Mouse (Mus musculus) left cerebral cortex, postnatal 14 days (tissue): Measurements from ENCODE around the gene Lurap1l. TPM values are rescaled to one million over a fixed set of nuclear protein-coding genes. Genes with fewer than 3 reads are reported as not detected.
"Not testable (repeated sequence)": the region's sequence is repeated elsewhere in the genome, so short reads cannot be mapped to it uniquely, and the experiment has no call there.

Experiments used
- DNase-seq, 2 experiments: peaks; one replicate each; pipeline ENCODE4 v3.0.0; 2021 to 2022; ENCODE audit warnings: low spot score in 2 of 2, mixed read lengths in 1 of 2
- intact Hi-C: fragments of 180-260 bp; cut with DNase I; formaldehyde crosslinking; loops from one replicate; pipeline ENCODE4 v1.15.1; 2025
- total RNA-seq, 2 experiments: library from RNA; stranded (reverse); gene quantifications; 2 replicates each; pipeline ENCODE4 v1.2.3; 2021

Gene Lurap1l
- total RNA-seq, 2 experiments from 2014 or later, result 6.3 to 7.0 TPM

DNA sequence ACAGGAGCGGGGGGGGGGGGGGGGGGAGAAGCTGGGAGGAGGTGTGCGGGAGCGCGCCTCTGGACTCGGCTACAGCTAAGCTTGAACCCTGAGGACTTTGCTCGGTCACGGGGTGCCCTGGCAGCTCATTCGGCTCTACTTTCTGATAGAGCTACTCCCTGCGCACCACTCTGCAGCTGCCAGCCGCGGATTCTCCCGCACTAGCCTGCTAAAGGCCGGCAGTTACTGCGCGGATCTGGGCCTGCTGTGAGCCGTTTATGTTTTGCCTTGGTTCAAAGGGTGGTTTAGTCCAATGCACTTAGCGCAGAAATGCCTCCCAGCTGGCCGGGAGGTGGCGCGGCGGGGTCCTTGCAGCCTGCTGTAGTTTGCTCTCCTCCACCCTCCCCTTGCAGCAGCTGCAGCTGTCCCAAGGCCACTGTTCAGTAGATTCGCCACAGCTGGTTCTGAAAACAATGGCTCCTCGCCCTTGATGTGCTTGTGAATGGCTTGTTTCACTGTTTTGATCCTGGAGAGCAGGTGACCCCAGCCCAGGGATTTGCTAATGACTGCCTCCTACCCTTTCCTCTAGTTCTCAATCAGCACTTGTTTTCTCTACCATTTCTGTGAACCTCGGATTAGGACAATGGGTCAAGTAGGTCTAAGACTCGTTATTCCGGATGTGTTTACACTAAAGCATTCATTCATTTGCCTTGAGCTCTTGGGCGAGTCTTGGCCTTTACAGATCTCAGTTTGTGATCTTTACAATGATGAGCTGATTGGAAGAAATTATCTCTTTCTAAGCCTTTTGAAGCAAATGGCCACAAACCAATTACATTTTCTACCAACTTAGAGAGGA, 1.5 kb downstream of the Lurap1l start:
- peak; percentile 69 to 72 for DNase-seq
- intact Hi-C loops, result loop anchor here (5.0 kb wide), 1 partner anchor 35 kb away; no protein-coding TSS in a partner anchor

GRCm38 (mm10) chr4:80915211-80915610, 4.8 kb downstream of the Lurap1l start:
- DNase-seq, result no peak
- intact Hi-C loops, result no loop called here

- intact Hi-C loops, result no loop called here
- no peak for DNase-seq
Measured at GRCm38 (mm10) chr4:80916695-80917094, 6.2 kb downstream of the Lurap1l start.

DNA sequence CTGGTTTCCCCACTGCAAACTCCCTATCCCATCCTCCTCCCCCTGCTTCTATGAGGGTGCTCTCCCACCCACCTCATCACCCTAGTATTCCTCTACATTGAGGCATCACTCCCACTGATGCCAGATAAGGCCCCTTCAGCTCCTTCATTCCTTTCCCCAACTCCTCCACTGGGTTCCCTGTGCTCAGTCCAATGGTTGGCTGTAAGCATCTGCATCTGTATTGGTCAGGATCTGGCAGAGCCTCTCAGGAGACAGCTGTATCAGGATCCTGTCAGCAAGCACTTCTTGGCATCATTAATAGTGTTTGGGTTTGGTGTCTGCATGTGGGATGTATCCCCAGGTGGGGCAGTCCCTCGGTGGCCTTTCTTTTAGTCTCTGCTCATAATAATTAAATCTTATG, 6.7 kb downstream of the Lurap1l start:
- intact Hi-C loops, DNase-seq: not testable (repeated sequence)

- intact Hi-C loops, result no loop called here
Measured at GRCm38 (mm10) chr4:80917812-80918211, 7.4 kb downstream of the Lurap1l start.

DNA sequence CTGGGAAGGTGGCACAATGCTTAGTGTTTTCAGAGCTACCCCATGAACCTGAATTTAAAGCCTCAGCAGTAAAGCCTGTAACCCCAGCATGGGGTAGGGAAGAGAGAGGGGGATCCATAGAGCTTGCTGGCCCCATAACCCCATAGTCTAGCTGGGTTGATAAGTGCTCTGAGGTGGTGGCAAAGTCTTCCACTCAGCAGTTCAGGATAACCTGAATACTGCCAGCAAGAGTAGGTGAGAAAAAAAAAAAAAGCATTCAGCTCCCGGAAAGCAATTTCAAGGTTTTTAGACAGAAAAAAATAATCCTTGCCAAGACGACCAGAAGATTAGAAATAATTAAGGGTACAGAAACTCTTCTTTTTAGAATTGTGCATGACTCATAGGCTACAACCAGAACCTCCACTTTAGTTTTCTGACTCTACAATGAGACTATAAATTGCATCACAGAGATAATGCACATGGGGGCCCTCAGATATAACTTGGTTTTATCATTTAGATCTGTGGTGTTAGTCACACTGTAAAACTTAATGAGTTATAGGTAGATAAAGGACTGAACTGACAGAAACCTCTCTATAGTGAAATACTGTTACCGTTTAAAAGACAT, 8.2 kb downstream of the Lurap1l start:
- DNase-seq, result no peak
- intact Hi-C loops, result no loop called here

More at GRCm38 (mm10) chr4:80917812-80918211, 7.4 kb downstream of the Lurap1l start:
- no peak for DNase-seq

DNA sequence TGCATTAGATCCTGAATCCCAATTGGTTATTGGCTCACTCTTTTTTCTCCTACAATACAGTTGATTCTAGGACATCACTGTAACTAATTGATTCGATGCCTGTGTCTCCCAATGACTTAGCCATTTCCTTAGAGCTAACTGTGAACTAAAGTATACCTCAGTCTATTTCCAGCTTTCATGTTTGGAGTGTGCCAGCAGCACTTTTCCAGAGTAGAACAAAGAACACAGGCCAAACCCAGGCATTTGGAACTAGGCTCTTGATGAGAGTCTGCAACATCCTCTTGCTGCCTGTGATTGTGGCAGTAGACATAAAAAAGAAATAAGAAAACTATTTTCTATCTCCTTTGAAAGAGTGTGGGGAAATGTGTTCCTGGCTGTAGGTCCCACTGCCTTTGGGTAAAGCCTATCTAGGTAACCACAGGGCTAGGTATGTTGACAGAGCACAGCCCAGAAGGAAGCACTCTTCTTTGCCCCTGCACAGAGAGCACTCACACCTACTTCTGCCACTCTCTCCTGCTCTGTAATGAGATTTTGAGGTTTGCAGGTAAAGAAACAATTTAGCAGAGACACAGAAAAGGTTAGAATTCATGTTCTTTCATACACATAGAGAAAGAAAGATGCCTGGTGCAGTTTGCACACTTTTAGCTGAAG, 8.9 kb downstream of the Lurap1l start:
- intact Hi-C loops, result no loop called here
- no peak for DNase-seq

GRCm38 (mm10) chr4:80921646-80922489, 11.4 kb downstream of the Lurap1l start:
- intact Hi-C loops, result no loop called here
- no peak for DNase-seq

DNA sequence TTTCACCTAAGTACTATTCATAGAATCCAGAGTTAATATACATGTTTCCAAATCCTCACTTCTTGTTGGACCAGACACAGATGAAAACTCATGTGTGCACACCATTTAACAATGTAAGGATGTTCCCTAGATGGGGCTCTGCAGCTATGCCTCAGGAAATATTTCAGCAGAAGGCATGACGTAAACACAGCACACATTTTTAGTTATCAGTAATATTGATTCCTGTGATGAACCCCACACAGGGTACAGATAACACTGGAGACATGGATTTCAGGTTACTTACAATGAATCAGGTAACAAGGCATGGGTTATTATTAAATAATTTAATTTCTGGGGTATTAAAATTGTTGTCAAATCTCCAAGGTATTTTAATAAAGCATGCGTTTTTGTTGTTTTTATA, 12.2 kb downstream of the Lurap1l start:
- intact Hi-C loops, result no loop called here
- no peak for DNase-seq

DNA sequence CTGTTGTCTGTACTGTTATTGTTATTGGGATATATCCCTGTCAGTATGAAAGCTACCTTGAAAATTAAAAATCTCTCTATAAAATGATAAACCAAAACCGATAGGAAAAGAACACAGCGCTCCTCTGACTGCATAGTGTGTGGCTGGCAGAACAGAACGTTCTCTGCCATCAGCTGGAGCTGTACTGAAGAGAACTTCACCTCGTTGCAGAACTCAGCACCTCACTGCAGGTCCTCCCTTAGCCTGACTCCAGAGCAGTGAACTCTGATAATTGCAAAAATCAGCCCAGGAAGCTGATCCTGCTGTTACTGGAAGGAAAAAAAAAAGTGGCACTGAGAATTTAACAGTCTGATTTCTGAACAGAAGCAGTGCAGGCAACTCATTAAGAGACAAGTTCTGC, 14.4 kb downstream of the Lurap1l start:
- no peak for DNase-seq
- intact Hi-C loops, result no loop called here

DNA sequence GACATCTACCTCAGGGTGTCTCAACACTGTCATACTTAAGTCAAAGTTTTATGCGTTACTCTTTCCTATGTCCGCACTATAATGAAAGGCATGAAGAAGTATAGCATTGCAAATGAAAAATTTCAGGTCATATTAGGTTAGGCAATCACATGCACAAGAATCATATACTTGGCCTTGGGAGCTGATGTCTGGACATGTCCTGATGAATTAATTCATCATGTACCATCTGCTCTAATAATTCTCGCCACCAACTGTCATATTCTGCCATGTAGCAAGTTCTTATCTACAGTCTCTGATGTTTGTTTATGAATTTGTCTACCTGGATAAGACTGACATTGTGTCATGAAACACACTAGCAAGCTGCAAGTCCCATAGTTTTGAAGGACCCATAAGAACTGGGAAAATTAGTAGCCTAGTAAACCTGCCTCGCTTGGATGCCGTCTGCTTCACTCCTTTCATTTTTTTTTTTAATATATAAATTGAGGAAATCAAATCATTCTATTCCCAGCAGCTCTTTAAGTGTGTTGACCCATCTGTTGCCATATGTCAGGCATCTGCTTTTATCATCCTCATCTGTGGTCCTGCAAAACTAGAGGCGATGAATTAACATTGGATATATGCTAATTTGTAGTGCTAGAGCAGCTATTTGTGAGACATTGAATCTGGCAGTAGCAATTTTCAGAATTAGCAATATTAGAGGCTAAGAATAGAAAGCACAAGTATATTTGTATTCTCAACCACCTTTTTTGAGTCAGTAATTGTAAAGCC, 15.5 kb downstream of the Lurap1l start:
- intact Hi-C loops, result no loop called here
- DNase-seq, result no peak

DNA sequence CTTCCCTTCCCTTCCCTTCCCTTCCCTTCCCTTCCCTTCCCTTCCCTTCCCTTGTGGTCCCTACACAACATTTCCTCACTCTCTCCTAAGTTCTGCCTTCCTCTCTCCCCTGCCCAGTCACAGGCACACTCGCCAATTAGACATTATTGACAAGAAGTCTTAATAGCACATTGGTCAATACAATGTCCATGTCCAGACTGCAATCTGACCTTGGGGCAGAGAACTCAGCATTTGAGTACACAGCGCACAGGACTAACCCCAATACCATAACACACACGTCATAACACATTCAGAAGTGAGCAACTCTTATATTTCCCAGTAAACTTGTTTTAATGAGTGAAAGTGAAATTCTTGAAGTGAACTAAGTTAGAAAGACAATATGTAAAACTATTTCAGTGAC, 24.3 kb downstream of the Lurap1l start:
- intact Hi-C loops, result no loop called here
- no peak for DNase-seq

DNA sequence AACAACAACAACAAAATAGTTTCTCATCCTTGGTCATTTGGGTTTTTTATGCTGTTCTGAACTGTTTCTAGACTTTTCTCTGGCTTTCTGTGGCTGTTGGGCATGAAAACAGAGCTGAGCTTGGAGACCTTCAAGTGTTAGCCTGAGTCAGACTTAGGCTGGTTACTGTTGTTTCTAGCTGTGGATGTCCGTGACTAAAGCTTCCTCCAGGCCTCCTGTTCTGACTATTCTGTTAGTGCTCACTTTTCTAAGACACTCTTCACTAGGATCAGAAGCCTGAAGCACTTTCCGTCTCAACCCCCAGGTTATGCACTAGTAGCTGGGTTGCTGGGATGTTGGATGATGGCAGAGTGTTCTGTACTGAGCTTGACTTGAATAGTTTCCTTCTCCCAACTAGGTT, 28.7 kb downstream of the Lurap1l start:
- DNase-seq, result no peak
- intact Hi-C loops, result no loop called here

DNA sequence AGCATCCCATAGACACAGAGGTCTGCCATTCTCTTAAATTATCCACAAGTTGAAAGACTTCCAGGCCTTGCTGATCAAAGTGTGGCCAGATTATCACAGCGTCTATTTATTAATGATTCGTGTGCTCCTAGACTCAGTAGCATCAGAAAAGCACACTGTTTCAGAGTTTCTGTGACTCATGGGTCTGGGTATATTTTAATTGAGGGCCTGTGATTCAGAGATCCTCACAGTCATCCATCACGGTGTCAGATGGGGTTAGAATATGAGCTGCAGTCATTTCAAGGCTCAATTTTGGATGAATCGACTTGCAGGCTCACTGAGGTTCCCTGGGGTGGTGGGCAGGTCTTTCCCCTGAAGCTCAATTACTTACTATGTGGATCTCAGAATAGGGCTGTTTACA, 30.5 kb downstream of the Lurap1l start:
- intact Hi-C loops, result no loop called here
- no peak for DNase-seq

DNA sequence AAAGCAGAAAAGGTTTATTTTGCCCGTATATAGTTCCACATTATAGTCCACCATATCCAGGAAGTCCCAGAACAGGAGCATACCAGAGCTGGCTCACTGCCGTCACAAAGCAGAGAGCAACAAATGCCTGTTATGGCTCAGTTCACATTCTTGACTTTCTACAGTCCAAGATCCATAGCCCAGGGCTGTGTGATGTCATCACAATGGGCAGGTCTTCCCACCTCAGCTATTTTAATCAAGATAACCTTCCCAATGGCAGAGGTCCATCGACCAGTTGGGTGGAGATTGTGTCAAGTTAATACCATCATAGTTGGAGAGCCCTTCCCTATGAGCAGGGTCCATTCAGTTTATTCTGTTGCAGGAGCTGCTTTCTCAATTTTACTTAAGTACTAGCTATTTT, 31.5 kb downstream of the Lurap1l start:
- DNase-seq, result no peak
- intact Hi-C loops, result no loop called here

DNA sequence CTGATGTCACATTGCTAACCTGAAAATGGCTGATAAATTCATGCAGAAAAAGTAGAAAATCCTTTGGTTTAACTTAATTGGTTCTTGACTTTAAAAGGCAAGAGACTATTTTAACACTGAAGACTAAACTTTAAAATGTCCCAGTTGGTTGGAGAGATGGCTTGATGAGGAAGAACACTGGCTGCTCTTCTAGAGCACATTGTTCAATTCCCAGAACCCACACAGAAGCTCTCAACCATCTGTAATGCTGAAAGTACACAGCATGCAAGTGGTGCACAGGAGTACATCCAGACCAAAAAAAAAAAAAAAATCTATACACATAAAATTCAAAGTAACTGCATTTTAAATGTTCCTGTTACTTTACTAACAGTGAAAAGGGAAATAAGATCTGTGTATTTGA, 34.2 kb downstream of the Lurap1l start:
- intact Hi-C loops, result loop anchor here (5.0 kb wide), 1 partner anchor 32 kb away; the partner anchor contains the start of gene Lurap1l
- DNase-seq, result no peak

DNA sequence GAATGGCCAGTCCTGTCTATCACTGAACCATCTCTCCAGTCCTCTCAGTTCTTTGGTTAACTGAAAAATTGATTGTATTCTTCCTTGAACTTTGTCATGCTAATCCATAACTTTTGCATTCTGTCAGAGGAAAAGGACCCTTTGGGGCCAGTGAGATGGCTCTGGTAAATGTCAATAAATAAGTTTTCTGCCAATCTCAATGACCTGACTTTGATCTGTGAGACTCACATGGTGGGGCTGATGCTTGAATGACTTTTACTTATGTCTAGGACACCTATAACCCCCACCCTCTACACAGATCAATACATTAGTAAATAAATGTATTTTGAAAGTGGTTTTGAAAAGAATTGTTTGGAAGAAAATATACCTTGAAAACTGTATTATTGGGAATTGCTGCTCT, 38.7 kb downstream of the Lurap1l start:
- DNase-seq, result no peak

DNA sequence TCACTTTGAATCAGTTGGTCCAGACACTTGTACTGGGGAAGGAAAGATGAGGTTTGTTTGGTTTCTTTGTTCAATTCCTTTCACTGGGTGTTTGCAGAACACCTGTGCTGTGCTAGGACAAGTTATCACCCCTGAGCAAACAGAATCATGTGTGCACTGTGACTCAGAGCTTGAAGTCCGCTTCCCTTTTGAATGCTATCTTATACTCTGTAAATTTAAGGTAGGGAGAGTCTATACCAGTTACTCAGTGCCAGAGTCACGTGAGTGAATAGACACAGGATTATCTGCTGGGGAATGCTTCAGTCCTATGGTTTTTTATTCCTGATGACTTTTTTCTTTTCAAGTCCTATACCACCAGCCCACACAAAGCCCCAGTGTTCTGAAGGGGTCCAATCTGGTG, 39.3 kb downstream of the Lurap1l start:
- intact Hi-C loops, result loop anchor here (5.0 kb wide), 1 partner anchor 37 kb away; the partner anchor contains the start of gene Lurap1l
- no peak for DNase-seq

More for the DNA sequence above, 38.7 kb downstream of the Lurap1l start:
- intact Hi-C loops, result loop anchor here (5.0 kb wide), 1 partner anchor 37 kb away; the partner anchor contains the start of gene Lurap1l
